Mouse (Mus musculus) stomach, embryonic 16.5 days (tissue): ENCODE results near the gene Zfp281. TPM values are rescaled to one million over a fixed set of nuclear protein-coding genes. Genes with fewer than 3 reads are reported as not detected.

Experiments
- ATAC-seq: fragments of 200-750 bp; cut with Nextera tagmentation; 2 replicates; pipeline ENCODE4 v1.8.0; 2017; ENCODE audit warnings: moderate number of reproducible peaks, moderate TSS enrichment; ENCODE audit not compliant: insufficient read depth, low FRiP score
- H3K27ac ChIP-seq: fragments of 300-500 bp; sonication (generic); 2 replicates; pipeline ENCODE4 v1.5.1; 2014; ENCODE audit warnings: low read length
- H3K27me3 ChIP-seq: fragments of 300-500 bp; sonication (generic); 2 replicates; pipeline ENCODE4 v1.6.1; 2014; ENCODE audit warnings: low read length, control low read depth, mixed read lengths; ENCODE audit not compliant: control insufficient read depth, insufficient read depth
- H3K36me3 ChIP-seq: fragments of 300-500 bp; sonication (generic); 2 replicates; pipeline ENCODE4 v1.6.1; 2014; ENCODE audit warnings: low read length; ENCODE audit not compliant: control insufficient read depth, insufficient read depth
- H3K4me1 ChIP-seq: fragments of 300-500 bp; sonication (generic); 2 replicates; pipeline ENCODE4 v1.6.1; 2014; ENCODE audit warnings: low read length, control low read depth, mixed read lengths; ENCODE audit not compliant: control insufficient read depth, insufficient read depth
- H3K4me2 ChIP-seq: fragments of 300-500 bp; sonication (generic); 2 replicates; pipeline ENCODE4 v1.6.1; 2014; ENCODE audit warnings: low read depth, low read length, mixed read lengths
- H3K4me3 ChIP-seq: fragments of 300-500 bp; sonication (generic); replicated peaks from 2 replicates; pipeline ENCODE4 v1.5.1; 2014; ENCODE audit warnings: mild to moderate bottlenecking, low read length
- H3K9ac ChIP-seq: fragments of 300-500 bp; sonication (generic); 2 replicates; pipeline ENCODE4 v1.6.1; 2014; ENCODE audit warnings: low read length
- H3K9me3 ChIP-seq: fragments of 300-500 bp; sonication (generic); replicated peaks from 2 replicates; pipeline ENCODE4 v1.6.1; 2016; ENCODE audit warnings: low read length, control low read depth; ENCODE audit not compliant: control insufficient read depth
- whole genome bisulfite sequencing: fragments of 180-500 bp; shearing (Covaris S2); extraction: QIAGEN DNeasy Blood & Tissue Kit; methylation state at CpG from one replicate; pipeline ENCODE4 v1.1.7; 2014; 5-methylcytosine and 5-hydroxymethylcytosine counted together
- polyA plus RNA-seq: library from polyadenylated mRNA; unstranded; fragments of >200 nt; fragmentation: Nextera tagmentation; extraction: Ambion mirVana; gene quantifications from 2 replicates; pipeline ENCODE4 v1.2.1, GENCODE M21; 2015

The Zfp281 gene
- polyA plus RNA-seq, 1 experiment from 2014 or later: 13.6 TPM

GRCm38 (mm10) chr1:136659917-136660316 lies 35.2 kb downstream of the Zfp281 start:
- H3K27me3 ChIP-seq: no peaks in the 10 kb centered on the region
- H3K9me3 ChIP-seq: no peaks in the 10 kb centered on the region
- no peak overlapping the region for H3K27ac ChIP-seq
- no peak overlapping the region for H3K9ac ChIP-seq
- no peak for ATAC-seq
- 73% methylated on average over 9 of the region's 9 CpGs for WGBS
- no peaks in the 10 kb centered on the region for H3K36me3 ChIP-seq
- H3K4me1 ChIP-seq: peaks cover 7% of the 10 kb centered on the region; the same call in 1 of the 2 replicates
- no peak overlapping the region for H3K4me2 ChIP-seq
- H3K4me3 ChIP-seq: no peak overlapping the region

GRCm38 (mm10) chr1:136661511-136661910 lies 36.8 kb downstream of the Zfp281 start:
- ATAC-seq: no peak
- Histone ChIP-seq H3K9me3 (no peaks in the 10 kb centered on the region), H3K9ac (no peak overlapping the region), H3K27ac (no peak overlapping the region), H3K4me1 (peaks cover 7% of the 10 kb centered on the region; the same call in 1 of the 2 replicates), H3K36me3 (no peaks in the 10 kb centered on the region), H3K4me2 (no peak overlapping the region), H3K4me3 (no peak overlapping the region), H3K27me3 (no peaks in the 10 kb centered on the region)
- WGBS: 39% methylated on average over 9 of the region's 9 CpGs

- H3K4me3 ChIP-seq: no peak overlapping the region
- no peaks in the 10 kb centered on the region for H3K36me3 ChIP-seq
- no peak for ATAC-seq
- H3K4me2 ChIP-seq: no peak overlapping the region
- peaks cover 7% of the 10 kb centered on the region; the same call in 1 of the 2 replicates for H3K4me1 ChIP-seq
- no peak overlapping the region for H3K27ac ChIP-seq
- no peaks in the 10 kb centered on the region for H3K27me3 ChIP-seq
- WGBS: 38% methylated on average over 10 of the region's 10 CpGs
- no peak overlapping the region for H3K9ac ChIP-seq
- no peaks in the 10 kb centered on the region for H3K9me3 ChIP-seq
Measured at GRCm38 (mm10) chr1:136661939-136662563, 37.4 kb downstream of the Zfp281 start.

- Histone ChIP-seq H3K27me3 (no peaks in the 10 kb centered on the region), H3K27ac (no peak overlapping the region), H3K9ac (no peak overlapping the region), H3K36me3 (no peaks in the 10 kb centered on the region), H3K9me3 (no peaks in the 10 kb centered on the region), H3K4me3 (no peak overlapping the region), H3K4me1 (peaks cover 7% of the 10 kb centered on the region; the same call in 1 of the 2 replicates), H3K4me2 (no peak overlapping the region)
- peak; percentile 57 for ATAC-seq
- 29% methylated on average over 6 of the region's 6 CpGs for WGBS
Measured at GRCm38 (mm10) chr1:136664921-136665582, 40.4 kb downstream of the Zfp281 start.

GRCm38 (mm10) chr1:136666513-136666912 lies 41.8 kb downstream of the Zfp281 start:
- ATAC-seq: no peak
- H3K27me3 ChIP-seq: no peaks in the 10 kb centered on the region

GRCm38 (mm10) chr1:136669926-136670325 lies 45.2 kb downstream of the Zfp281 start:
- Histone ChIP-seq H3K4me3 (no peak overlapping the region), H3K9ac (no peak overlapping the region), H3K27ac (no peak overlapping the region), H3K4me2 (no peak overlapping the region), H3K4me1 (no peaks in the 10 kb centered on the region), H3K27me3 (no peaks in the 10 kb centered on the region), H3K9me3 (no peaks in the 10 kb centered on the region), H3K36me3 (no peaks in the 10 kb centered on the region)
- WGBS: 53% methylated on average over 7 of the region's 7 CpGs
- ATAC-seq: no peak

More at GRCm38 (mm10) chr1:136666513-136666912, 41.8 kb downstream of the Zfp281 start:
- Histone ChIP-seq H3K9ac (no peak overlapping the region), H3K36me3 (no peaks in the 10 kb centered on the region), H3K27ac (no peak overlapping the region), H3K4me3 (no peak overlapping the region), H3K9me3 (no peaks in the 10 kb centered on the region), H3K4me2 (no peak overlapping the region), H3K4me1 (peaks cover 7% of the 10 kb centered on the region; the same call in 1 of the 2 replicates)
- 72% methylated on average over 2 of the region's 2 CpGs for WGBS

GRCm38 (mm10) chr1:136670421-136670820 lies 45.7 kb downstream of the Zfp281 start:
- Histone ChIP-seq H3K4me2 (no peak overlapping the region), H3K4me1 (no peaks in the 10 kb centered on the region), H3K36me3 (no peaks in the 10 kb centered on the region), H3K9me3 (no peaks in the 10 kb centered on the region), H3K27me3 (no peaks in the 10 kb centered on the region), H3K9ac (no peak overlapping the region), H3K4me3 (no peak overlapping the region), H3K27ac (no peak overlapping the region)
- 37% methylated on average over 16 of the region's 16 CpGs for WGBS
- ATAC-seq: no peak

GRCm38 (mm10) chr1:136671767-136672434 lies 47.2 kb downstream of the Zfp281 start:
- Histone ChIP-seq H3K4me3 (no peak overlapping the region), H3K4me1 (no peaks in the 10 kb centered on the region), H3K27ac (no peak overlapping the region), H3K27me3 (no peaks in the 10 kb centered on the region), H3K9ac (no peak overlapping the region), H3K9me3 (no peaks in the 10 kb centered on the region), H3K36me3 (no peaks in the 10 kb centered on the region), H3K4me2 (no peak overlapping the region)
- 81% methylated on average over 12 of the region's 12 CpGs for WGBS
- ATAC-seq: no peak

GRCm38 (mm10) chr1:136672564-136672963 lies 47.9 kb downstream of the Zfp281 start:
- Histone ChIP-seq H3K36me3 (no peaks in the 10 kb centered on the region), H3K4me2 (no peak overlapping the region), H3K4me1 (no peaks in the 10 kb centered on the region), H3K9me3 (no peaks in the 10 kb centered on the region), H3K27ac (no peak overlapping the region), H3K4me3 (no peak overlapping the region), H3K9ac (no peak overlapping the region), H3K27me3 (no peaks in the 10 kb centered on the region)
- no peak for ATAC-seq
- 79% methylated on average over 6 of the region's 6 CpGs for WGBS
